Comparison of ENCODE assay signal across 8 mouse cellular contexts in genomic region chr16:91045511-91045910, GRCm38 (mm10). TPM values are rescaled to one million over a fixed set of nuclear protein-coding genes. Genes with fewer than 3 reads are reported as not detected.
DNase-seq lines count a peak whose midpoint lies in the region; ATAC-seq lines count a peak whose summit lies in the region.

No protein-coding gene starts in this region.

- no peak overlapping the region for H3K9ac ChIP-seq in midbrain, embryonic 16.5 days (ENCODE audit: low read depth, low read length)
- no peak overlapping the region for H3K9ac ChIP-seq in embryonic facial prominence, embryonic 12.5 days
- H3K9ac ChIP-seq in hindbrain, embryonic 12.5 days, result no peak overlapping the region
- no peak overlapping the region for H3K9ac ChIP-seq in liver, embryonic 11.5 days (ENCODE audit: low read depth, low read length)

- H3K4me2 ChIP-seq in midbrain, embryonic 16.5 days (ENCODE audit: low read length), result no peak overlapping the region
- no peak overlapping the region for H3K4me2 ChIP-seq in embryonic facial prominence, embryonic 12.5 days (replicated peaks)
- peak overlapping the region; percentile 75; the same call in 1 of the 2 replicates for H3K4me2 ChIP-seq in hindbrain, embryonic 12.5 days (replicated peaks)
- peak overlapping the region; percentile 76 for H3K4me2 ChIP-seq in liver, embryonic 11.5 days

- H3K27ac ChIP-seq in midbrain, embryonic 10.5 days (replicated peaks), result no peak overlapping the region
- no peak overlapping the region for H3K27ac ChIP-seq in midbrain, embryonic 16.5 days (ENCODE audit: low read length)
- no peak overlapping the region for H3K27ac ChIP-seq in embryonic facial prominence, embryonic 12.5 days
- H3K27ac ChIP-seq in hindbrain, embryonic 12.5 days, result no peak overlapping the region
- no peak overlapping the region for H3K27ac ChIP-seq in liver, embryonic 11.5 days (ENCODE audit: low read depth, low read length)

- 58% methylated on average over 8 of the region's 8 CpGs for WGBS in midbrain, embryonic 10.5 days
- 60% methylated on average over 8 of the region's 8 CpGs for WGBS in midbrain, embryonic 16.5 days
- WGBS in embryonic facial prominence, embryonic 12.5 days, result 63% methylated on average over 8 of the region's 8 CpGs
- 59% methylated on average over 8 of the region's 8 CpGs for WGBS in hindbrain, embryonic 12.5 days
- 53% methylated on average over 8 of the region's 8 CpGs for WGBS in liver, embryonic 11.5 days

- no peak for ATAC-seq in midbrain, embryonic 16.5 days
- no peak for ATAC-seq in embryonic facial prominence, embryonic 12.5 days (ENCODE audit: insufficient number of reproducible peaks, insufficient read depth, low FRiP score, low TSS enrichment)
- no peak for ATAC-seq in hindbrain, embryonic 12.5 days (ENCODE audit: low FRiP score)
- ATAC-seq in liver, embryonic 11.5 days (replicated peaks; ENCODE audit: low FRiP score), result no peak

- no peaks in the 10 kb centered on the region for H3K9me3 ChIP-seq in midbrain, embryonic 10.5 days (replicated peaks)
- no peaks in the 10 kb centered on the region for H3K9me3 ChIP-seq in midbrain, embryonic 16.5 days (replicated peaks; ENCODE audit: control insufficient read depth, low read length, poor library complexity, severe bottlenecking)
- no peaks in the 10 kb centered on the region for H3K9me3 ChIP-seq in embryonic facial prominence, embryonic 12.5 days
- no peaks in the 10 kb centered on the region for H3K9me3 ChIP-seq in hindbrain, embryonic 12.5 days (replicated peaks)
- H3K9me3 ChIP-seq in liver, embryonic 11.5 days (ENCODE audit: control insufficient read depth, low read length), result no peaks in the 10 kb centered on the region

- no peaks in the 10 kb centered on the region for H3K27me3 ChIP-seq in midbrain, embryonic 10.5 days (ENCODE audit: low read depth, poor library complexity, severe bottlenecking)
- H3K27me3 ChIP-seq in midbrain, embryonic 16.5 days (ENCODE audit: control insufficient read depth, insufficient read depth, low read depth, low read length), result no peaks in the 10 kb centered on the region
- no peaks in the 10 kb centered on the region for H3K27me3 ChIP-seq in embryonic facial prominence, embryonic 12.5 days
- 0 out of 2 replicates have a peak, but pooled peaks cover 5% of the 10 kb centered on the region for H3K27me3 ChIP-seq in hindbrain, embryonic 12.5 days
- no peaks in the 10 kb centered on the region; the same call in 1 of the 2 replicates for H3K27me3 ChIP-seq in liver, embryonic 11.5 days (replicated peaks; ENCODE audit: control insufficient read depth, insufficient read depth, low read length)

- DNase-seq in midbrain, embryonic 10.5 days (ENCODE audit: low spot score), result peak; percentile 52
- DNase-seq in adrenal gland, postnatal 10 days, result peak; percentile 50
- DNase-seq in liver, embryonic 11.5 days (ENCODE audit: low spot score), result no peak
- peak; percentile 40 for DNase-seq in neural tube, embryonic 10.5 days (ENCODE audit: extremely low spot score, low spot score)
- peak; percentile 46 for DNase-seq in thymus, postnatal 25 days

- peak overlapping the region; percentile 85 for H3K4me3 ChIP-seq in midbrain, embryonic 10.5 days
- no peak overlapping the region for H3K4me3 ChIP-seq in midbrain, embryonic 16.5 days (ENCODE audit: low read depth, low read length)
- 0 out of 2 replicates have a peak overlapping the region, but pooled peaks have one; percentile 98 for H3K4me3 ChIP-seq in embryonic facial prominence, embryonic 12.5 days
- H3K4me3 ChIP-seq in hindbrain, embryonic 12.5 days, result no peak overlapping the region
- peak overlapping the region; percentile 98; the same call in 1 of the 2 replicates for H3K4me3 ChIP-seq in liver, embryonic 11.5 days (ENCODE audit: low read depth, low read length)

- H3K36me3 ChIP-seq in midbrain, embryonic 10.5 days, result peaks cover 15% of the 10 kb centered on the region
- peaks cover 4% of the 10 kb centered on the region; the same call in 1 of the 2 replicates for H3K36me3 ChIP-seq in midbrain, embryonic 16.5 days (ENCODE audit: control insufficient read depth, insufficient read depth, low read length)
- H3K36me3 ChIP-seq in embryonic facial prominence, embryonic 12.5 days, result peaks cover 7% of the 10 kb centered on the region; the same call in 1 of the 2 replicates
- 0 out of 2 replicates have a peak, but pooled peaks cover 6% of the 10 kb centered on the region for H3K36me3 ChIP-seq in hindbrain, embryonic 12.5 days
- H3K36me3 ChIP-seq in liver, embryonic 11.5 days (ENCODE audit: control insufficient read depth, insufficient read depth, low read length), result peaks cover 4% of the 10 kb centered on the region; the same call in 1 of the 2 replicates

- peaks cover 21% of the 10 kb centered on the region for H3K4me1 ChIP-seq in midbrain, embryonic 10.5 days
- peaks cover 21% of the 10 kb centered on the region for H3K4me1 ChIP-seq in midbrain, embryonic 16.5 days (ENCODE audit: control insufficient read depth, insufficient read depth, low read length)
- H3K4me1 ChIP-seq in embryonic facial prominence, embryonic 12.5 days, result peaks cover 10% of the 10 kb centered on the region
- H3K4me1 ChIP-seq in hindbrain, embryonic 12.5 days, result peaks cover 20% of the 10 kb centered on the region
- H3K4me1 ChIP-seq in liver, embryonic 11.5 days (replicated peaks; ENCODE audit: control insufficient read depth, insufficient read depth, low read length), result peaks cover 10% of the 10 kb centered on the region; the same call in 1 of the 2 replicates

RNA-seq across cellular contexts. Expression of gene Paxbp1, which starts 1.2 kb away (rescaled TPM):
- polyA plus RNA-seq in midbrain, embryonic 10.5 days (2016; fragmentation: Nextera tagmentation; extraction: Ambion mirVana), result 60.9 and 75.3 TPM in 2 replicates
- polyA plus RNA-seq in midbrain, embryonic 16.5 days (2015; fragmentation: Nextera tagmentation; extraction: Ambion mirVana), result 72.3 and 84.0 TPM in 2 replicates
- total RNA-seq in adrenal gland, postnatal 10 days (2021), result 10 to 100 TPM; 35.3 to 55.6 TPM
- 94.3 and 98.2 TPM in 2 replicates for polyA plus RNA-seq in embryonic facial prominence, embryonic 12.5 days (2016; fragmentation: Nextera tagmentation; extraction: Ambion mirVana)
- 104 and 113 TPM in 2 replicates for polyA plus RNA-seq in hindbrain, embryonic 12.5 days (2016; fragmentation: Nextera tagmentation; extraction: Ambion mirVana)
- polyA plus RNA-seq in liver, embryonic 11.5 days (2014; fragmentation: Nextera tagmentation; extraction: Ambion mirVana), result 54.1 and 61.1 TPM in 2 replicates

RNA-seq across cellular contexts. Expression of gene Synj1, which starts 34.4 kb away (rescaled TPM):
- polyA plus RNA-seq in midbrain, embryonic 10.5 days (2016; fragmentation: Nextera tagmentation; extraction: Ambion mirVana), result 14.8 and 18.1 TPM in 2 replicates
- polyA plus RNA-seq in midbrain, embryonic 16.5 days (2015; fragmentation: Nextera tagmentation; extraction: Ambion mirVana), result 52.1 and 55.7 TPM in 2 replicates
- 10 to 100 TPM; 30.1 to 30.2 TPM for total RNA-seq in adrenal gland, postnatal 10 days (2021)
- 12.7 and 14.0 TPM in 2 replicates for polyA plus RNA-seq in embryonic facial prominence, embryonic 12.5 days (2016; fragmentation: Nextera tagmentation; extraction: Ambion mirVana)
- 33.9 and 35.7 TPM in 2 replicates for polyA plus RNA-seq in hindbrain, embryonic 12.5 days (2016; fragmentation: Nextera tagmentation; extraction: Ambion mirVana)
- polyA plus RNA-seq in liver, embryonic 11.5 days (2014; fragmentation: Nextera tagmentation; extraction: Ambion mirVana), result 20.5 and 22.7 TPM in 2 replicates

RNA-seq across cellular contexts. Expression of gene 4932438H23Rik, which starts 49.4 kb away (rescaled TPM):
- polyA plus RNA-seq in midbrain, embryonic 10.5 days (2016; fragmentation: Nextera tagmentation; extraction: Ambion mirVana), result 0.05 TPM in 1 of 2 replicates, not detected in the other
- polyA plus RNA-seq in midbrain, embryonic 16.5 days (2015; fragmentation: Nextera tagmentation; extraction: Ambion mirVana), result 0.87 TPM in 2 replicates
- under 1 TPM; 0.12 to 0.15 TPM for total RNA-seq in adrenal gland, postnatal 10 days (2021)
- polyA plus RNA-seq in embryonic facial prominence, embryonic 12.5 days (2016; fragmentation: Nextera tagmentation; extraction: Ambion mirVana), result 0.18 TPM in 1 of 2 replicates, not detected in the other
- 0.16 and 1.1 TPM in 2 replicates for polyA plus RNA-seq in hindbrain, embryonic 12.5 days (2016; fragmentation: Nextera tagmentation; extraction: Ambion mirVana)
- polyA plus RNA-seq in liver, embryonic 11.5 days (2014; fragmentation: Nextera tagmentation; extraction: Ambion mirVana), result not detected in 2 replicates

Comparison
In these comparisons a context has a peak if more than half of its experiments do, and no peak if none do; other contexts are left out.
1. H3K4me3 ChIP-seq: peak in midbrain, embryonic 10.5 days (single experiment), embryonic facial prominence, embryonic 12.5 days (single experiment) and liver, embryonic 11.5 days (single experiment); none in midbrain, embryonic 16.5 days (single experiment) and hindbrain, embryonic 12.5 days (single experiment).
2. H3K4me2 ChIP-seq: peak in hindbrain, embryonic 12.5 days (single experiment) and liver, embryonic 11.5 days (single experiment); none in midbrain, embryonic 16.5 days (single experiment) and embryonic facial prominence, embryonic 12.5 days (single experiment).